Mouse (Mus musculus) mouse embryonic stem cell (cell line): ENCODE measurements around the gene Dbp.

Experiments used
- in situ Hi-C, 2 experiments: fragments of 300-500 bp; cut with MboI; formaldehyde crosslinking; loops; 1 replicate in 1 of 2; 3 replicates in 1 of 2; pipeline ENCODE4 v1.14.3; 2019 to 2020; ENCODE audit warnings: low sequenced_read_pairs in 2 of 2, low pct_unique_long_range_greater_than_20kb in 1 of 2, mixed read lengths in 1 of 2; ENCODE audit not compliant: unreplicated experiment in 1 of 2

The Dbp gene

GRCm38 (mm10) chr7:45689800-45690199 is 15.1 kb upstream of the Dbp start:
- in situ Hi-C loops = no loop called here

- in situ Hi-C loops = no loop called here
Observed at GRCm38 (mm10) chr7:45692364-45692763, 12.5 kb upstream of the Dbp start.

GRCm38 (mm10) chr7:45693921-45694591 is 10.8 kb upstream of the Dbp start, which contains the start of gene Sec1:
Gene Sec1, minus strand, starts transcription at chr7:45694402.
- in situ Hi-C loops = no loop called here

- in situ Hi-C loops = no loop called here
Observed at GRCm38 (mm10) chr7:45695098-45695497, 9.8 kb upstream of the Dbp start.

GRCm38 (mm10) chr7:45697894-45698293 is 7.0 kb upstream of the Dbp start:
- in situ Hi-C loops = no loop called here

GRCm38 (mm10) chr7:45699523-45700141 is 5.3 kb upstream of the Dbp start, which contains the start of gene Car11:
Gene Car11, plus strand, starts transcription at chr7:45699843.
- in situ Hi-C loops = no loop called here

GRCm38 (mm10) chr7:45700301-45701015 is 4.4 kb upstream of the Dbp start:
- in situ Hi-C loops = no loop called here

GRCm38 (mm10) chr7:45701072-45701471 is 3.8 kb upstream of the Dbp start:
- in situ Hi-C loops = no loop called here

GRCm38 (mm10) chr7:45701607-45702006 is 3.3 kb upstream of the Dbp start:
- in situ Hi-C loops = no loop called here

- in situ Hi-C loops = no loop called here
Observed at GRCm38 (mm10) chr7:45702316-45702715, 2.6 kb upstream of the Dbp start.

GRCm38 (mm10) chr7:45702809-45703520 is 1.9 kb upstream of the Dbp start:
- in situ Hi-C loops = no loop called here

- in situ Hi-C loops = no loop called here
Observed at GRCm38 (mm10) chr7:45703521-45704033, 1.3 kb upstream of the Dbp start.

GRCm38 (mm10) chr7:45704046-45704559 is 785 bp upstream of the Dbp start:
- in situ Hi-C loops = no loop called here

- in situ Hi-C loops = no loop called here
Observed at GRCm38 (mm10) chr7:45705443-45705864, 566 bp downstream of the Dbp start.

GRCm38 (mm10) chr7:45705873-45706281 is 989 bp downstream of the Dbp start:
- in situ Hi-C loops = no loop called here

GRCm38 (mm10) chr7:45706721-45707241 is 1.9 kb downstream of the Dbp start:
- in situ Hi-C loops = no loop called here

- in situ Hi-C loops = no loop called here
Observed at GRCm38 (mm10) chr7:45707375-45707967, 2.6 kb downstream of the Dbp start.

GRCm38 (mm10) chr7:45708221-45708761 is 3.4 kb downstream of the Dbp start:
- in situ Hi-C loops = no loop called here
